Mouse (Mus musculus) lung, adult 18-20 months (tissue): Measurements from ENCODE around the gene Acin1.
"Not testable (repeated sequence)": the region's sequence is repeated elsewhere in the genome, so short reads cannot be mapped to it uniquely, and the experiment has no call there.

Source experiments
- DNase-seq, 2 experiments: peaks; one replicate each; pipeline ENCODE4 v3.0.0; 2022; ENCODE audit warnings: mixed read lengths in 2 of 2

Gene Acin1

GRCm38 (mm10) chr14:54641305-54641969 is 45.3 kb downstream of the Acin1 start, which contains the start of gene Cdh24:
Gene Cdh24, minus strand, starts transcription at chr14:54641364.
- DNase-seq = peak; percentile 90 to 93

- no peak for DNase-seq
Measured at GRCm38 (mm10) chr14:54640946-54641304, 45.8 kb downstream of the Acin1 start, which contains the start of gene Gm17606. Gene Gm17606, plus strand, starts transcription at chr14:54640952.

DNA sequence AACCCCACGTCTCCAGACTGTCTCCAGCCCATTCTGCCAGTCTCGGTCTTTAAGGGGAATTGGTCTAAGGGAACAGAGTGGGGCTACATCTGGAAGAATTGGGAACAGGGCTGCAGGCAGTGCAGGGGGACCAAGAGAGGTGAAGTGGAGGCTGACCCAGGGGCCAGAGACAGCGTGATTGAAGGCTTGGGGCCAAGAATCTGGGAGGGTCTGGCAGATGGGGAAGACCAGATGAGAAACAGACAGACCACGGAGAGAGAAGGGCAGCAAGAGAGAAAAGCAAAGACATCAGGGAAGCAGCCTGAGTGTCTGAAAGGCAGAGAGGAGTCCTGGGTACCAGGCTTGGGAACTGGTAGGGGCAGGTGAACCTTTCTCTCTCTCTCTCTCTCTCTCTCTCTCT is 46.6 kb downstream of the Acin1 start:
- DNase-seq = no peak

- DNase-seq = no peak
Measured at GRCm38 (mm10) chr14:54638210-54638609, 48.5 kb downstream of the Acin1 start.

- peak in 1 of 2 experiments; percentile 45 for DNase-seq
Measured at GRCm38 (mm10) chr14:54636954-54637353, 49.8 kb downstream of the Acin1 start.

DNA sequence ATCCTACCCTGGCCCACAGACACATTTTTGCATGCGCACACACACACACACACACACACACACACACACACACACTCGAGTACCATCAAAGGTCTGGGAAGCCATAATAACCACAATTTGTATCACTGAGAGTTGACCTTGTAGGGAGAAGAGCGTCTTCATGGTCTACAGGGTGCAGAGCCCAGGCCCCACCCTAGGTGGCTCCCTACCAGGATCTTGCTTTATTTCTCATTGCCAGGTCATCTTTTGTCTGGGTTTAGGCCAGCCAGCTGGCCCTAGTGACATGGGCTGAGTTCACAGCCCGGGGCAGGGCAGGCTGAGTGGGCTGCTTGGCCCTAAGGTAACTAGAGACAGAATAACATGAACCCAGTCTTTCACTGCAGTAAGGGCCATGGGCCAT is 52.5 kb downstream of the Acin1 start:
- no peak for DNase-seq

GRCm38 (mm10) chr14:54632252-54632651 is 54.5 kb downstream of the Acin1 start:
- no peak for DNase-seq

DNA sequence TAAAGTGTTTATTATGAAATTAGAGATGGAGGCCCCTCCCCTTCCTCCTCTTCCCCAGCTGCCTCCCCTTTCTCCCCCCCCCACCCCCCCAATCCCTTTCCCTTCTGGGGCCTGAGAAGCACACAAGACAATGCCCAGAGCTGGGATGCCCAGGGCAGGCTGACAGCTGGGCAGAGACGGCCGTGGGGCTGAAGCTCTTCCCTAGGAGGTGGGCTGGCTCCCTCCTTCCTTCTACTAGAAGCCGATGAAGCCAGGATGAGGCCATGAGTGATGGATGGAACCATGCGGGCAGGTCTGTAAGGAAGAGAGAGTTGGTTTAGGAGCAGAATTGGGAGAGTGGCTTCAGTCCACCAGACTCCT is 55.5 kb downstream of the Acin1 start:
- no peak for DNase-seq

GRCm38 (mm10) chr14:54630583-54631239 is 56.0 kb downstream of the Acin1 start:
- DNase-seq = no peak

- no peak for DNase-seq
Measured at GRCm38 (mm10) chr14:54629797-54630196, 56.9 kb downstream of the Acin1 start.

DNA sequence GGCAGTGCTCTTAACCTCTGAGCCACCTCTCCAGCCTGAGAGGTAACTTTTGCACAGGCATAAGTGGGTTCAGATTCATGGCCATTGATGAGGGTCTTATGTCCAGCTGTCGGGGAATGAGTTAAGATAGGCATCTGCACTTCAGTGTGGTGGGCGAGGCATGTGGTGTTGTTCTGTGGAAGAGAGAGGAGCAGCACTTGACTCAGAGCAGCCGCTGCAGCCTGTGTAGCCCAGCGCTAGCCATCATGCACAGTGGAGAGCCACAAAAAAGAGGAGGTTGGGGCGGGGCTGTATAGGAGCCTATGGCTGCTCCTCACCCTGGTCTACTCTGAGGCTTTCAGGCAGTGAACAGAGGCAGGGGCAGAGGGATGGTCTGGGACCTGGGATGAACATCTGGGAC is 58.6 kb downstream of the Acin1 start:
- DNase-seq = no peak

GRCm38 (mm10) chr14:54624976-54625375 is 61.8 kb downstream of the Acin1 start:
- no peak for DNase-seq

DNA sequence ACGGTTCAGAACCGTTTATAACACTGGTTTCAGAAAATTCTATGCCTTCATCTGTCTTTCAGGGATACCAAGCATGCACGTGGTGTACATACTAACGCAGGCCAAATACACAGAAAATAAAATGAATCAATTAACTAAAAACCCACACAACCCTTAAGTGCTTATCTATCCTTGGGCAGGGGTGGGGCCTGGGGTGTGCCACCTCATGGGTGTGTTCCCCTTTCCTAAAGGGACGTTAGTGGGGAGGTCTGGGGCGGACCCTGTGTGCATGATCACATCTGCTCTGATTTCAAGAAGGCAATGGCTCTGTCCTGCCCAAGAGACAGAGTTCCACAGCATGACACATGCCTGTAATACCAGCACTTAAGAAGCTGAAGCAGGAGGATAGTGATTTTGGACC is 63.4 kb downstream of the Acin1 start:
- no peak for DNase-seq

DNA sequence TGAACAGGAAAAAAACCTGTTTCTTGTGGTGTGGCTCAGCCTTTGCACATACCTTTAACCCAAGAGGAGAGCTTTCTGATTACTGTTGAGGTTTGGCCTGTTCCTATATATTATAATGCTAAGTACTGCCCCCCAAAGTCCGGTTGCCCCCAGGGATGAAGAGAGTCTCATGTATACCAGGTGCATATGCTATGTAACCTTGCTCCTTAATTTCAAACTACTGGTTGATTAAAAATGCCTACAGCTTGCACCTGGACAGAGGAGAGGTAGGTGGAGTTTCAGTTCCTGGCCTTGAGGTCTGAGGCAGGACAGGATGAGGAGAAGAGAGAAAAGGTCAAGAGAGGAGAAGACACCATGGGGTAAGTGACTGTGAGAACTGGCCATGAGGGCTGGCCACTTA is 65.6 kb downstream of the Acin1 start, which contains the start of gene Psmb11:
Psmb11 (plus strand) TSS at position 301 of the 400 bp plus-strand sequence.
- DNase-seq = no peak

GRCm38 (mm10) chr14:54617897-54618365 is 68.8 kb downstream of the Acin1 start, which contains the start of gene Psmb5:
Gene Psmb5, minus strand, starts transcription at chr14:54618022.
- DNase-seq = peak; percentile 87 to 90

DNA sequence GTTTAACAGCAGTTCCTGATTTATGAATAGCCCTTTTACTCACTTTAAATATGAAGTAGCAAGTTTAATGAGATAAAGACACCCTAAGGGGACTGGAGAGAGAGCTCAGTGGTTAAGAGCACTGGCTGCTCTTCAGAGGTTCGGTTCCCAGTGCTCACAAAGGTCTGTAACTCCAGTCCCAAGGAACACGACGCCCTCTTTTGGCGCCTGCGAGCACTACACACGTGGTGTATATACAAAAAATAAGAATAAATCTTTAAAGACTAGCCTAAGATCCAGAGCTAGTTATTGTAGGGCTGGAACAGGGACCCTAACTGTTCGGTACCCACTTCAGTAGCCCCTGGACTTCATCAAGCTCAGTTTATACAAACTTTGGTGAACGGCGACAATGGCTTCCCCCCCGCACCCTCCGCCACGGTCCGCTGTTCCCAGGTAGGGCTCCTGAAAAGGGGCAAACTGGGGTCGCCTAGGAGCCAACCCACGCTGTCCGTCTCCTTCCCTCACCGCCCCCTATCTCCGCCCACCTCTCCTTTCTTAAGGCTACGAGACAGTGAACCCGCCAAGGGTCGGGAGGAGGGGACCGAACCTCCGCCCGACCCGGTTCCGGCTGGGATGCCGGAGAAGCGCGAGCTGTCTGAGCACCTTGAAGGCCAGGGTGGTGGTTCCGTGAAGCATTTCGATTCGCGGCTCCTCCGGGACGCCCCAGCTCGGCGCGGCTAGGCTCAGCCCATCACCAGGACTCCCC is 69.4 kb downstream of the Acin1 start:
- DNase-seq = no peak

GRCm38 (mm10) chr14:54616226-54616825 is 70.4 kb downstream of the Acin1 start:
- DNase-seq = no peak

DNA sequence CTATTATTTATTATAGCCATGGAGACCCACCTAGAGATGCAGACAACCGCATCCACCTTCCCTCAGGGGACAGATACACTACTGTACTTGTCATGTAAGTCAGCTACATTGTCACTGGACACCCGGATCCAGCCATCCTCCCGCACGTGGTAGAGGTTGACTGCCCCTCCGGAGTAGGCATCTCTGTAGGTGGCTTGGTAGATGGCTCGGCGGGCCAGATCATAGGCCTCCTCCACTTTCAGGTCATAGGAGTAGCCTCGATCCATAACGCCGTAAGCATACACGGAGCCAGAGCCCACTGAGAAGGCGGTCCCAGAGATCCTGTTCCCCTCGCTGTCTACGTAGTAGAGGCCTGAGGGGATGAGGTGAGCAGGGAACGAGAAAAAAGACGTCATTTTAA is 72.6 kb downstream of the Acin1 start:
- DNase-seq = not testable (repeated sequence)

DNA sequence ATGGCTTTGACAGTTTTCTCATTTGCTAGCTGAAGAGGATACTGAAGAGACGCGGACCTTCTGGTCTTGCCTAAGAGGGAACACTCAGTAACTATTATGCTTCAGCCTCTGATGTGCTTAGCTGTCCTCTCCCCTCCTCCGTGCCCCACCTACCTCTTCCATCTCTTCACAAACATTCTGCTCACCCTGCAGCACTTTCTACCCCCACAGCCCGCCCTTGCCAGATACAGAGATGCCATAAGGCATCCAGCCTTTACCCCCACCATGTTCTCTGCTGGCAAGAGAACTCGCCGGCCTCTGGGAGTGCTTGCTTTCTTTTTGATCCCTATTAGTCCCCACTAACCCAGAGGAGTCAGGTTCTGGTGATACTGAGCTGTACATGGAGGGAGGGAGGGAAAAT is 76.1 kb downstream of the Acin1 start:
- DNase-seq = no peak

DNA sequence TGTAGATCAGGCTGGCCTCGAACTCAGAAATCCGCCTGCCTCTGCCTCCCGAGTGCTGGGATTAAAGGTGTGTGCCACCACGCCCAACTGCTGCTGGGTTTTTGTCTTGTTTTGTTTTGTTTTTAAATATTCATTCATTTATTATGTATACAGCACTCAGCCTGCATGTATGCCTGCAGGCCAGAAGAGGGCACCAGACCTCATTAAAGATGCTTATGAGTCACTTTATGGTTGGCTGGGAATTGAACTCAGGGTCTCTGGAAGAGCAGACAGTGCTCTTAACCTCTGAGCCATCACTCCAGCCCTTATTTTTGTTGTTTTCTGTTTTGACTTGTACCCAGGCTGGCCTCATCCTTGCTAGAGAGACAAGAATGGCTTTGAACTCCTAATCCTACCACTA is 76.8 kb downstream of the Acin1 start:
- peak in 1 of 2 experiments; percentile 19 for DNase-seq

DNA sequence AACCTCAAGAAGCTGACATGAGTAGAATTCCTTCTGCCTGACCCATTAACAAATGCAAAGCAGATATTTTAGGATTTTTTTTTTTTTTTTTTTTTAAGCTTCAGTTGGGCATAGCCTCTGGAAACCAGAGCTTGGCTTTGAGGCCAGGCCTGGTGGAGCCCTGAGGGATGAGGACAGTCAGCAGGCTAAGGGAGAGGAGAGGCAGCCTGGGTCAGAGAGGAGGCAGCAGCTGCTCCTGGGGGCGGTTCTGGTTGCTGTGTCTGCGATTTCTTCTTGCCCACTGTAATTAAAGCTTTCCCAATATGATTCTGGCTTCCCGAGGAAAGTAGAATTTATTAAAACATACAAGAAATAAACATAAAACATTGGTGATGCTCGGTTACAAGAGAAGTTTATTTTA is 77.5 kb downstream of the Acin1 start:
- DNase-seq = no peak

GRCm38 (mm10) chr14:54607226-54607625 is 79.5 kb downstream of the Acin1 start:
- no peak for DNase-seq

DNA sequence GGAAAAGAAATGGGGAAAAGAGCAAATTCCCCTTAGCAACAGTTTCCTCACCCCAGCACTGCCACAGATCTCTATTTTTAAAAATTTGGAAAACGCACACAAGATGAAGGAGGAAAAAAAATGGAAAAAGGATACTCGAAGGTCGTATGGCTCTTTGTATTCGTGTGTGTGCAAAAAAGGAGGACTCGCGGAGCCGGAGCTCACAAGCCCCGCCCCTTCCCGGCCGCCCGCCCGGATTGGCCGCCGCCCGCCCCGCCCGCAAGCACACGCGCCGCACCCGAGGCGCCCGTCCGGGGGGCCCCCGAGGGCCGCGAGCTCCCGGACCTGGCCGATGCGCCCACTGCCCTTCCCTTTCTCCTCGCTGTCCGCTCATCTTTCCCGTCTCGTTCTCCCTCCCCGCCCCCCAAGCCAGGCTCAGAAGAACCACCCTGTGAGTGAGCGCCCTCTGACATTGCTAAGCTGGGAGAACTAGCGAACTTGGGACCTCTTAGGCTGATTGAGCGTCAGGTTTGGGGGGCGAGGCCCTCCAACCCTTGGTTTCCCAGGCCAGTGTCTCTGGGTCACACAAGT is 80.9 kb downstream of the Acin1 start, which contains the start of gene 4931414P19Rik:
4931414P19Rik (minus strand) TSS at position 242 of the 570 bp plus-strand sequence.
- DNase-seq = peak; percentile 76 to 83
